Mouse (Mus musculus) lung, embryonic 14.5 days (tissue): ENCODE data around the gene Aig1. TPM values are rescaled to one million over a fixed set of nuclear protein-coding genes. Genes with fewer than 3 reads are reported as not detected.
A peak's percentile ranks its signal among the peaks of the same experiment; 100 is the strongest.

Source experiments
- ATAC-seq: fragments of 200-750 bp; cut with Nextera tagmentation; 2 replicates; pipeline ENCODE4 v1.8.0; 2017; ENCODE audit warnings: mild to moderate bottlenecking, moderate TSS enrichment, moderate library complexity; ENCODE audit not compliant: insufficient read depth
- DNase-seq: peaks from one replicate; pipeline ENCODE4 v3.0.0-alpha.2; 2015
- H3K27ac ChIP-seq: fragments of 300-500 bp; sonication (generic); 2 replicates; pipeline ENCODE4 v1.5.1; 2014; ENCODE audit warnings: low read depth, mild to moderate bottlenecking, moderate library complexity
- H3K27me3 ChIP-seq: fragments of 300-500 bp; sonication (generic); 2 replicates; pipeline ENCODE4 v1.6.1; 2014; ENCODE audit warnings: low read length, control low read depth; ENCODE audit not compliant: insufficient read depth
- H3K36me3 ChIP-seq: fragments of 300-500 bp; sonication (generic); 2 replicates; pipeline ENCODE4 v1.6.1; 2014; ENCODE audit warnings: control low read depth; ENCODE audit not compliant: insufficient read depth
- H3K4me1 ChIP-seq: fragments of 300-500 bp; sonication (generic); 2 replicates; pipeline ENCODE4 v1.6.1; 2014; ENCODE audit warnings: antibody characterized with exemption, control low read depth; ENCODE audit not compliant: insufficient read depth
- H3K4me2 ChIP-seq: fragments of 300-500 bp; sonication (generic); 2 replicates; pipeline ENCODE4 v1.6.1; 2014; ENCODE audit warnings: mild to moderate bottlenecking
- H3K4me3 ChIP-seq: fragments of 300-500 bp; sonication (generic); 2 replicates; pipeline ENCODE4 v1.5.1; 2014; ENCODE audit warnings: low read depth, low read length
- H3K9ac ChIP-seq: fragments of 300-500 bp; sonication (generic); 2 replicates; pipeline ENCODE4 v1.6.1; 2014
- H3K9me3 ChIP-seq: fragments of 300-500 bp; sonication (generic); 2 replicates; pipeline ENCODE4 v1.6.1; 2016; ENCODE audit warnings: low read depth, low read length, control low read depth
- CTCF ChIP-seq: IDR thresholded peaks from 2 replicates; pipeline ENCODE4 v1.5.1; 2016; ENCODE audit warnings: antibody characterized with exemption, low read depth
- WGBS: fragments of 180-500 bp; shearing (Covaris S2); extraction: QIAGEN DNeasy Blood & Tissue Kit; methylation state at CpG from one replicate; pipeline ENCODE4 v1.1.7; 2014; 5-methylcytosine and 5-hydroxymethylcytosine counted together
- polyA plus RNA-seq: library from polyadenylated mRNA; unstranded; fragments of >200 nt; fragmentation: Nextera tagmentation; extraction: Ambion mirVana; gene quantifications from 2 replicates; pipeline ENCODE4 v1.2.1, GENCODE M21; 2014

Aig1 gene
- polyA plus RNA-seq, 1 experiment from 2014 or later, result 43.4 TPM

- no peaks in the 10 kb centered on the region for H3K27me3 ChIP-seq
- no peak overlapping the region for H3K27ac ChIP-seq
- no peaks in the 10 kb centered on the region for H3K4me1 ChIP-seq
- H3K36me3 ChIP-seq, result no peaks in the 10 kb centered on the region
- TF ChIP-seq CTCF, result no peak
- no peak overlapping the region for H3K4me3 ChIP-seq
- H3K9me3 ChIP-seq, result no peaks in the 10 kb centered on the region
- no peak overlapping the region for H3K4me2 ChIP-seq
- DNase-seq (no peak), ATAC-seq (no peak)
- 74% methylated on average over 3 of the region's 3 CpGs for WGBS
- no peak overlapping the region for H3K9ac ChIP-seq
Observed at GRCm38 (mm10) chr10:13725276-13725675, 143.5 kb downstream of the Aig1 start.

- Histone ChIP-seq H3K4me3 (no peak overlapping the region), H3K4me2 (no peak overlapping the region), H3K9ac (no peak overlapping the region), H3K27me3 (no peaks in the 10 kb centered on the region), H3K9me3 (no peaks in the 10 kb centered on the region), H3K27ac (no peak overlapping the region), H3K36me3 (no peaks in the 10 kb centered on the region), H3K4me1 (no peaks in the 10 kb centered on the region)
- WGBS, result 29% methylated on average over 2 of the region's 2 CpGs
- DNase-seq (peak; percentile 29), ATAC-seq (no peak)
- TF ChIP-seq CTCF, result no peak
Observed at GRCm38 (mm10) chr10:13716132-13716531, 152.6 kb downstream of the Aig1 start.

DNA sequence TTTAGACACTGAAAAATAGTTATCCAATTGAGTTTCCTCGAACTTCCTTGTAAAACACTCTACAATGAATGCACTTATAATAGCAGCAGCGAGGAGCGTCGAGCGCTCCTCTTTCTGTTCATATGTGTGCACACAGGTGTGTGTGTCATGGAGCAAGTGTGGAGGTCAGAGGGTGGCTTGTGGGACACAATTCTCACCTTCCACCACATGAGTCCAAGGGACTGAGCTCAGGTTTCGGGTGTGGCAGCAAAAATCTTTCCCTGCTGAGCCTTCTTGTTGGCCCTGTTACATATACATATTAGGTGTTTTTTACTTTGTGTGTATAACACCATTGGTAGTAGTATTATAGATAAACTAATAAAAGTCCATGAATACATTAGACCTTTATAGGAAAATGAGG is 153.2 kb downstream of the Aig1 start:
- 86% methylated on average over 6 of the region's 6 CpGs for WGBS
- no peaks in the 10 kb centered on the region for H3K9me3 ChIP-seq
- no peak for TF ChIP-seq CTCF
- H3K27me3 ChIP-seq, result no peaks in the 10 kb centered on the region
- H3K9ac ChIP-seq, result no peak overlapping the region
- ATAC-seq (no peak), DNase-seq (no peak)
- no peaks in the 10 kb centered on the region for H3K36me3 ChIP-seq
- no peak overlapping the region for H3K4me3 ChIP-seq
- H3K27ac ChIP-seq, result no peak overlapping the region
- H3K4me1 ChIP-seq, result no peaks in the 10 kb centered on the region
- H3K4me2 ChIP-seq, result no peak overlapping the region

DNA sequence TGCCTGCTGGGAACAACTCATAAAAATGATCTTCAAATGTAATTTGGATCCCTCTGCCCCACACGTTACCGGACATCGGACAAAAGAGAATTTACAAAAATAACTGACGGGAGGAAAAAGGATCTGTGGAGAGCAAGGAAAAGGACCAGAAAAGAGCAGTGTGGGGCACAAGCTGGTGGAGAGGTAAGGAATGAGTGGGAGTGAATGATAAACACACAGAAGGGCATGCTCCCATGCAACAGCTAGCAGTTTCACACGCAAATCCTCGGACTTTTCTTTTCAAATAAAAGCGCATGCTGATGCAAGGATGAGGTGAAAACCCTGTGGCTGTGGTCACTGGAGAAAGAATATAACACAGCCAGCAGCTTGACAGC is 153.9 kb downstream of the Aig1 start:
- Histone ChIP-seq H3K27me3 (no peaks in the 10 kb centered on the region), H3K9me3 (no peaks in the 10 kb centered on the region), H3K9ac (no peak overlapping the region), H3K4me2 (no peak overlapping the region), H3K27ac (no peak overlapping the region), H3K36me3 (no peaks in the 10 kb centered on the region), H3K4me1 (no peaks in the 10 kb centered on the region), H3K4me3 (no peak overlapping the region)
- TF ChIP-seq CTCF, result no peak
- ATAC-seq, result no peak
- WGBS, result 70% methylated on average over 7 of the region's 7 CpGs
- DNase-seq, result no peak

GRCm38 (mm10) chr10:13714199-13714919 is 154.4 kb downstream of the Aig1 start:
- WGBS, result 53% methylated on average over 9 of the region's 9 CpGs
- Histone ChIP-seq H3K9ac (no peak overlapping the region), H3K4me1 (no peaks in the 10 kb centered on the region), H3K27ac (no peak overlapping the region), H3K9me3 (no peaks in the 10 kb centered on the region), H3K4me2 (no peak overlapping the region), H3K36me3 (no peaks in the 10 kb centered on the region), H3K27me3 (no peaks in the 10 kb centered on the region), H3K4me3 (no peak overlapping the region)
- DNase-seq, result peak; percentile 46
- no peak for ATAC-seq
- no peak for TF ChIP-seq CTCF

- Histone ChIP-seq H3K4me3 (no peak overlapping the region), H3K4me2 (no peak overlapping the region), H3K9ac (no peak overlapping the region), H3K27ac (no peak overlapping the region), H3K9me3 (no peaks in the 10 kb centered on the region), H3K27me3 (no peaks in the 10 kb centered on the region), H3K36me3 (no peaks in the 10 kb centered on the region), H3K4me1 (no peaks in the 10 kb centered on the region)
- no peak for DNase-seq
- WGBS, result 88% methylated on average over 5 of the region's 5 CpGs
- ATAC-seq, result no peak
- no peak for TF ChIP-seq CTCF
Observed at GRCm38 (mm10) chr10:13713711-13714110, 155.1 kb downstream of the Aig1 start.

DNA sequence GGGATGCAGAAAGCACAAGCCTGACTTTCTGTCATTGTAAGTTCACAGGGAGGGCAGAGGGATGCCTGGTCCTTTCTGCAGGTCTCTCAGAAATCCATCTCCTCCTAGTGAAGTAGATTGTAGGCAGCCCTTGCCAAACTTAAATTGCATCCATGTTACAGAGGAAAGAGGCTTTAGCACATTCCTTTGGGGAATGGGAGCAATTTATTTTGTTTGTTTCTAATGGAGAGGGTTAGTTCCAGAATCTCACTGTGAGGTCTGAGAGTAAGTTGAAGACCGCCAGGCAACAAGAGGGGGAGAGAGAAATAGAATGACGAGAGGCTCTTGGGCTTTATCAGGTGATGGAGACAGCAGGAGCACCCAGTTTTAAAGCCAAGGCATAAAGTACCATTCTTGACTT is 155.7 kb downstream of the Aig1 start:
- DNase-seq, result no peak
- no peaks in the 10 kb centered on the region for H3K27me3 ChIP-seq
- H3K27ac ChIP-seq, result no peak overlapping the region
- H3K4me3 ChIP-seq, result no peak overlapping the region
- no peak overlapping the region for H3K9ac ChIP-seq
- ATAC-seq, result no peak
- no peak overlapping the region for H3K4me2 ChIP-seq
- no peak for TF ChIP-seq CTCF
- H3K4me1 ChIP-seq, result no peaks in the 10 kb centered on the region
- 50% methylated on average over 2 of the region's 2 CpGs for WGBS
- no peaks in the 10 kb centered on the region for H3K9me3 ChIP-seq
- H3K36me3 ChIP-seq, result no peaks in the 10 kb centered on the region
